Mouse (Mus musculus) neural tube, embryonic 13.5 days (tissue): ENCODE results near the gene Ergic3. TPM values are rescaled to one million over a fixed set of nuclear protein-coding genes. Genes with fewer than 3 reads are reported as not detected.

Experiments used
- ATAC-seq: fragments of 200-750 bp; cut with Nextera tagmentation; 2 replicates; pipeline ENCODE4 v1.8.0; 2017; ENCODE audit warnings: low read depth, mild to moderate bottlenecking, moderate TSS enrichment, moderate library complexity
- H3K27ac ChIP-seq: fragments of 300-500 bp; sonication (generic); replicated peaks from 2 replicates; pipeline ENCODE4 v1.5.1; 2015; ENCODE audit warnings: moderate library complexity, mild to moderate bottlenecking, inconsistent platforms
- H3K27me3 ChIP-seq: fragments of 300-500 bp; sonication (generic); 2 replicates; pipeline ENCODE4 v1.6.1; 2015; ENCODE audit warnings: mild to moderate bottlenecking, inconsistent platforms
- H3K36me3 ChIP-seq: fragments of 300-500 bp; sonication (generic); 2 replicates; pipeline ENCODE4 v1.6.1; 2015; ENCODE audit warnings: mild to moderate bottlenecking, inconsistent platforms
- H3K4me1 ChIP-seq: fragments of 300-500 bp; sonication (generic); replicated peaks from 2 replicates; pipeline ENCODE4 v1.6.1; 2015; ENCODE audit warnings: inconsistent platforms
- H3K4me2 ChIP-seq: fragments of 300-500 bp; sonication (generic); 2 replicates; pipeline ENCODE4 v1.6.1; 2015; ENCODE audit warnings: inconsistent platforms, mild to moderate bottlenecking, moderate library complexity
- H3K4me3 ChIP-seq: fragments of 300-500 bp; sonication (generic); 2 replicates; pipeline ENCODE4 v1.5.1; 2015; ENCODE audit warnings: mild to moderate bottlenecking, inconsistent platforms
- H3K9ac ChIP-seq: fragments of 300-500 bp; sonication (generic); 2 replicates; pipeline ENCODE4 v1.6.1; 2015; ENCODE audit warnings: moderate library complexity, mild to moderate bottlenecking, inconsistent platforms
- H3K9me3 ChIP-seq: fragments of 300-500 bp; sonication (generic); 2 replicates; pipeline ENCODE4 v1.6.1; 2016; ENCODE audit warnings: inconsistent platforms
- WGBS: fragments of 180-500 bp; shearing (Covaris S2); methylation state at CpG from one replicate; pipeline ENCODE4 v1.1.7; 2015; 5-methylcytosine and 5-hydroxymethylcytosine counted together
- polyA plus RNA-seq: library from polyadenylated mRNA; unstranded; fragments of >200 nt; fragmentation: Nextera tagmentation; extraction: Ambion mirVana; gene quantifications from 2 replicates; pipeline ENCODE4 v1.2.1, GENCODE M21; 2015

Ergic3 gene
- polyA plus RNA-seq, 1 experiment from 2014 or later: 372 TPM

DNA sequence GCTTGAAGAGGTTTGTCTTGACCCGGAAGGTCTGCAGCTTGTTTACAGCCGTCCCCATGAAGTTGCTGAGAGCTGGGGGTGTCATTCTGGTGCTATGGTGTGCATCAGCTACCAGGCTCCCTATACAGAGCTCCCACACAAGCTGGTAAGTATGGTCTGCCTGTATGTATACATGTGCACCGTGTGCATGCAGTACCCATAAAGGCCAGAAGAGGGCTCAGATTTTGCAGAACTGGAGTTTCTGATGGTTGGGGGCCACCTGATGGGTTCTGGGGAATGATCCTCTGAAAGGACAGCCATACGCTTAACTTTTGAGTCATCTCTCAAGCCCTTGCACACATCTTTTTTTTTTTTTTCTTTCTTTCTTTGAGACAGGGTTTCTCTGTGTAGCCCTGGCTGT lies 2.5 kb upstream of the Ergic3 start:
- no peak overlapping the region for H3K4me2 ChIP-seq
- no peak overlapping the region for H3K9ac ChIP-seq
- 92% methylated on average over 4 of the region's 4 CpGs for whole genome bisulfite sequencing
- H3K4me1 ChIP-seq: peaks cover 16% of the 10 kb centered on the region
- peaks cover 26% of the 10 kb centered on the region for H3K36me3 ChIP-seq
- no peak for ATAC-seq
- no peaks in the 10 kb centered on the region for H3K27me3 ChIP-seq
- no peak overlapping the region for H3K27ac ChIP-seq
- no peak overlapping the region for H3K4me3 ChIP-seq
- H3K9me3 ChIP-seq: 0 out of 2 replicates have a peak, but pooled peaks cover 6% of the 10 kb centered on the region

DNA sequence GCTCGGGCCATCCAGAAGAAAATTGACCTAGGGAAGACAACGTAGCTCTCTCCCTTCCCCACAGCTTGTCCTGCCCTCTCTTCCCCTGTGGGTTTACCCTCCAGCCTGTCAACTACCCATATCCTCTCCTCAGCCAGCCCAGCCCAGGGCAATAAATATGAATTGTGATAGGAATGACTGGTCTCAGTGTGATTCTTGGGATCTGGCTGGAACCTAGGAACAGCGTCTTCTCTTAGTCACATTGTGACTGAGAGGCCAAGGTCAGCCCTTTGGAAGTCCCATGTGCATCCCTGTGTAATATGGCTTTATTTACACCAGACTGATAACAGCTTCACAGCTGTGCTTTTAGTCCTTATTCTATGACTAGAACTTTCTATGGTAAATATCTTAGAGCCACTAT lies 10.3 kb downstream of the Ergic3 start:
- H3K36me3 ChIP-seq: peaks cover 77% of the 10 kb centered on the region
- H3K4me2 ChIP-seq: no peak overlapping the region
- no peak overlapping the region for H3K9ac ChIP-seq
- H3K9me3 ChIP-seq: no peaks in the 10 kb centered on the region
- no peak overlapping the region for H3K4me3 ChIP-seq
- no peak overlapping the region for H3K27ac ChIP-seq
- no peak for ATAC-seq
- no peaks in the 10 kb centered on the region for H3K27me3 ChIP-seq
- WGBS: 92% methylated on average over 3 of the region's 3 CpGs
- no peaks in the 10 kb centered on the region for H3K4me1 ChIP-seq

DNA sequence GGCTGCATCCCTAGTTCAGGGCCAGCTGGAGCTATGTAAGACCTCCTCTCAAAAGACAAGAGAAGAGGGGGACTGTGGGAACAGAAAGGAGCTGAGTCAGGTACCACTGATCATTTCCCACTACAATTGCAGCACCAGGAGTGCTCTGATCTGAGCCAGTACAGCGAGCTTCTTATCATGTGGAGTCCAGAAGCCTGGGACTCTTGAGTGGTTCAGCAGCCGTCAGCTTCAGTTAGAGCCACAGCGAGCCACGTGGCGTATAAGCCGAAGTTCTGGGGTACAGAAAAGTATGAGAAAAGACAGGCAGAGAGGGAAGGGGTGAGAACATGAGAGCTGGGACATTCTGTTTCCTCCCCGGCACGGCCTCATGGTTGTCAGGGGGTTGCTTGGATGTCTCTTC lies 13.4 kb downstream of the Ergic3 start:
- Histone ChIP-seq H3K4me3 (no peak overlapping the region), H3K27me3 (no peaks in the 10 kb centered on the region), H3K9ac (no peak overlapping the region), H3K4me2 (no peak overlapping the region), H3K27ac (no peak overlapping the region), H3K36me3 (peaks cover 46% of the 10 kb centered on the region), H3K9me3 (no peaks in the 10 kb centered on the region), H3K4me1 (no peaks in the 10 kb centered on the region)
- ATAC-seq: no peak
- 92% methylated on average over 8 of the region's 8 CpGs for WGBS

- no peaks in the 10 kb centered on the region for H3K9me3 ChIP-seq
- no peaks in the 10 kb centered on the region for H3K27me3 ChIP-seq
- no peaks in the 10 kb centered on the region for H3K4me1 ChIP-seq
- no peak overlapping the region for H3K27ac ChIP-seq
- H3K4me3 ChIP-seq: no peak overlapping the region
- H3K4me2 ChIP-seq: no peak overlapping the region
- 88% methylated on average over 2 of the region's 2 CpGs for WGBS
- H3K9ac ChIP-seq: no peak overlapping the region
- no peak for ATAC-seq
- H3K36me3 ChIP-seq: peaks cover 40% of the 10 kb centered on the region
Observed at GRCm38 (mm10) chr2:156021765-156022164, 13.9 kb downstream of the Ergic3 start.

DNA sequence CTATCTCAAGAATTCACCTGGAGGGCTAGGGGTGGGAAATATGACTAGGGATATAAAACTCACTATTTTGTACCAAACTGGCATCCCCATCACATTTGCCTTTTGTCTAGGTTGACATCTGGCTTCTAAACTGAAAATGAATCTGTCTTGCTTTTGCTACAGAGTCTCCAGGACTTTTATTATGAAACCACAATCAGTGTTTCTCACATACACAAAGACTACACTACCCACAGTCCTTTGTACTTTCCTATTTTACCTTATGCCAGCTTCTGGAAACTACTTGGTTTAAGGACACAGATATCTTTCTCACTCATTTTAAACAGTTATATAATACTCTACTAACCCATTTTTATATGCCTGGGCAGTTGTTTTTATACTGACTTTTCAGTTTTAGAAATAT lies 17.6 kb downstream of the Ergic3 start:
- ATAC-seq: no peak

DNA sequence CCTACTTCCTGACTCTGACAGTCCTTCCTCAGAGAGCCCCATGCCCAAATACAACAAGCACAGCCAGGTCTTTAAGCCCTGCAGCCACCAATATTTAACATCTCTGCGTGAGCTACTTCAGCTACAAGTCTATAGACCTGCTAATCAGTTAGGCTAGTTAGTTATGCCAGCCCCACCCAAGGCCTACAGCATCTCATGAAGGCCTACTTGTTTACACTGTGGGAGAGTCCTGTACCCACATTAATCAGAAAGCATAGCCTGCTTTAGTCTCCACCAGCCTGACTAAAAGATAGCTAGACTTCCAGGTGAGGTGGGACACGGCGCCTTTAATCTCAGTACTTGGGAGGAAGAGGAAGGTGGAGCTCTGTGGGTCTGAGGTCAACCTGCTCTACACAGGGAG lies 31.5 kb downstream of the Ergic3 start:
- no peaks in the 10 kb centered on the region for H3K9me3 ChIP-seq
- H3K27me3 ChIP-seq: no peaks in the 10 kb centered on the region
- no peaks in the 10 kb centered on the region for H3K4me1 ChIP-seq
- H3K4me2 ChIP-seq: no peak overlapping the region
- no peaks in the 10 kb centered on the region for H3K36me3 ChIP-seq
- H3K27ac ChIP-seq: no peak overlapping the region
- no peak overlapping the region for H3K9ac ChIP-seq
- H3K4me3 ChIP-seq: no peak overlapping the region
- no peak for ATAC-seq
- 89% methylated on average over 3 of the region's 3 CpGs for WGBS

More for the DNA sequence above, 17.6 kb downstream of the Ergic3 start:
- no peak overlapping the region for H3K4me2 ChIP-seq
- no peak overlapping the region for H3K4me3 ChIP-seq
- no peaks in the 10 kb centered on the region for H3K9me3 ChIP-seq
- H3K27ac ChIP-seq: no peak overlapping the region
- H3K27me3 ChIP-seq: no peaks in the 10 kb centered on the region
- peaks cover 3% of the 10 kb centered on the region; the same call in 1 of the 2 replicates for H3K36me3 ChIP-seq
- H3K4me1 ChIP-seq: no peaks in the 10 kb centered on the region
- no peak overlapping the region for H3K9ac ChIP-seq

- Histone ChIP-seq H3K36me3 (no peaks in the 10 kb centered on the region), H3K4me3 (no peak overlapping the region), H3K9me3 (no peaks in the 10 kb centered on the region), H3K4me1 (no peaks in the 10 kb centered on the region), H3K27me3 (peaks cover 12% of the 10 kb centered on the region), H3K9ac (no peak overlapping the region), H3K4me2 (no peak overlapping the region), H3K27ac (no peak overlapping the region)
- ATAC-seq: no peak
- 86% methylated on average over 8 of the region's 8 CpGs for WGBS
Observed at GRCm38 (mm10) chr2:156042903-156043302, 35.1 kb downstream of the Ergic3 start.

GRCm38 (mm10) chr2:156047929-156048328 lies 40.1 kb downstream of the Ergic3 start:
- no peak for ATAC-seq
- WGBS: 7% methylated on average over 19 of the region's 19 CpGs
- Histone ChIP-seq H3K27ac (no peak overlapping the region), H3K4me1 (no peaks in the 10 kb centered on the region), H3K9me3 (no peaks in the 10 kb centered on the region), H3K4me3 (no peak overlapping the region), H3K4me2 (no peak overlapping the region), H3K27me3 (peaks cover 13% of the 10 kb centered on the region), H3K36me3 (no peaks in the 10 kb centered on the region), H3K9ac (0 out of 2 replicates have a peak overlapping the region, but pooled peaks have one; percentile 17)

DNA sequence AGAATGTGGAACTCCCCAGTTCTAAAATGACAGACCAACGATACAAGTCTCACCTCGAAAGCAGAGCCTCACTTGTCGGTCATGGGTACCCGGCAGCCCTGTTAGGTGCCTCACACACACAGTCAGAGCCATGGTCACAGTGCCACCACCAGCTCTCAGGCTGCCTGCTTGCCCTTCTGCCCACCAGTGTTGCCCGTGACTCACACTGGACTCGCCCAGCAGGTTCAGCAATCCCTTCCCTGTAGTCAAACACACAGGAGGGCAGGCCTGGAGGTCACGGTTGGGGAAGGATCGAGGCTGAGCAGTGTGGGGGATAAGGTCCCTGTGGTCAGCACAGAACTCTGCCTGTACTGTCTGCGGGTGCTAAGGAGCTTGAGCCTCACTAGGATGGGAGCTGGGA lies 45.0 kb downstream of the Ergic3 start, which contains the start of gene Fer1l4:
Fer1l4 (minus strand) TSS at position 132 of the 400 bp plus-strand sequence.
- Histone ChIP-seq H3K9me3 (no peaks in the 10 kb centered on the region), H3K4me1 (no peaks in the 10 kb centered on the region), H3K4me2 (no peak within 1 kb of the TSS), H3K4me3 (no peak within 1 kb of the TSS), H3K9ac (no peak within 1 kb of the TSS), H3K27ac (no peak within 1 kb of the TSS), H3K27me3 (peaks cover 2% of the 10 kb centered on the region), H3K36me3 (no peaks in the 10 kb centered on the region)
- ATAC-seq: no peak
- WGBS: 87% methylated on average over 9 of the region's 9 CpGs

DNA sequence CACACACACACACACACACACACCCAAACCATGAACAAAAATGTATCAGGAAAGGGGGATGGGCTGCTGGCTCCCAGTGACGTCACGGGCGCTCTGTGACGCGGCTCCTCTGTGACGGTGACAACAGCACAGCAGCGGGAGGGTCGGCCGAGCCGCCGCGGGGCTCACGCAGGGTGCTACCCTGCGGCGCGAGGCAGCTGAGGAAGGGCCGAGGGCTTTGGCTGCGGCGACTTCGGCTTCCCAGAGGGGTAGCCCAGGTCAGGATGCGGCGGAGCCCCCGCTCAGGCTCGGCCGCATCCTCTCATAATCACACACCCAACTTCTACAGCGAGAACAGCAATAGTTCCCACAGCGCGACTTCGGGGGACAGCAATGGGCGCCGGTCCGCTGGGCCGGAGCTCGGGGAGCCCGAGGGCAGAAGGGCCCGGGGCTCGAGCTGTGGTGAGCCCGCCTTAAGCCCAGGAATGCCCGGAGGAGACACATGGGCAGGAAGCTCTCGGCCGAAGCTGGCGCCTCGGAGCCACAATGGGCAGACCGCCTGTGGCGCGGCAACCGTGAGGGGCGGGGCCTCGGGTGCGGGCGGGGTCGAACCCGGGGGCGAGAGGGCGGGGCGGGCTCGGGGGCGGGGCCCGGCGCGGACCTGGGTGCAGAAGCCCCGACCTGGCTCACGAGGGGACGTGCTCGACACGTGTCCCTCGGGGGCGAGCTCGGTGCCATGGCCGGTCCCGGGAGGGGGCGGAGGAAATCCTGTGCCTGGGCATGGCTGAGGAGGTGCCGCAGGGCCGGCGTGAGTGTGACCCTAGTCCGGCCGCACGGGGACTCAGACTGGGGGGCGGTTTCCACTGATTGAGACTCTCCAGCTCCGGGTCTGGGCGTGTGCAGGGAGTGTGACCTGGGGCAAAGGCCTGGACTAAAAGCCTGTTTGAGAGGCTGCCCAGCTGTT lies 57.5 kb downstream of the Ergic3 start, which contains the start of gene Spag4:
Spag4 (plus strand) TSS at position 77 of the 943 bp plus-strand sequence.
- Histone ChIP-seq H3K27ac (peak within 1 kb of the TSS; percentile 89), H3K36me3 (peaks cover 25% of the 10 kb centered on the region), H3K9ac (peak within 1 kb of the TSS; percentile 84), H3K4me2 (peak within 1 kb of the TSS; percentile 88), H3K27me3 (no peaks in the 10 kb centered on the region), H3K4me1 (peaks cover 15% of the 10 kb centered on the region), H3K9me3 (no peaks in the 10 kb centered on the region), H3K4me3 (peak within 1 kb of the TSS; percentile 64)
- ATAC-seq: peak; percentile 81
- WGBS: under 1% methylated on average over 81 of the region's 81 CpGs

GRCm38 (mm10) chr2:156066126-156066525 lies 58.3 kb downstream of the Ergic3 start:
- 31% methylated on average over 10 of the region's 10 CpGs for WGBS
- Histone ChIP-seq H3K4me1 (peaks cover 15% of the 10 kb centered on the region), H3K36me3 (peaks cover 33% of the 10 kb centered on the region), H3K4me3 (peak overlapping the region; percentile 64), H3K27ac (0 out of 2 replicates have a peak overlapping the region, but pooled peaks have one; percentile 89), H3K9me3 (no peaks in the 10 kb centered on the region), H3K4me2 (peak overlapping the region; percentile 88), H3K9ac (peak overlapping the region; percentile 84), H3K27me3 (no peaks in the 10 kb centered on the region)
- peak; percentile 32; the same call in 1 of the 2 replicates for ATAC-seq
